Mouse (Mus musculus): Measurements from ENCODE around the gene Iglon5.

The Iglon5 gene

DNA sequence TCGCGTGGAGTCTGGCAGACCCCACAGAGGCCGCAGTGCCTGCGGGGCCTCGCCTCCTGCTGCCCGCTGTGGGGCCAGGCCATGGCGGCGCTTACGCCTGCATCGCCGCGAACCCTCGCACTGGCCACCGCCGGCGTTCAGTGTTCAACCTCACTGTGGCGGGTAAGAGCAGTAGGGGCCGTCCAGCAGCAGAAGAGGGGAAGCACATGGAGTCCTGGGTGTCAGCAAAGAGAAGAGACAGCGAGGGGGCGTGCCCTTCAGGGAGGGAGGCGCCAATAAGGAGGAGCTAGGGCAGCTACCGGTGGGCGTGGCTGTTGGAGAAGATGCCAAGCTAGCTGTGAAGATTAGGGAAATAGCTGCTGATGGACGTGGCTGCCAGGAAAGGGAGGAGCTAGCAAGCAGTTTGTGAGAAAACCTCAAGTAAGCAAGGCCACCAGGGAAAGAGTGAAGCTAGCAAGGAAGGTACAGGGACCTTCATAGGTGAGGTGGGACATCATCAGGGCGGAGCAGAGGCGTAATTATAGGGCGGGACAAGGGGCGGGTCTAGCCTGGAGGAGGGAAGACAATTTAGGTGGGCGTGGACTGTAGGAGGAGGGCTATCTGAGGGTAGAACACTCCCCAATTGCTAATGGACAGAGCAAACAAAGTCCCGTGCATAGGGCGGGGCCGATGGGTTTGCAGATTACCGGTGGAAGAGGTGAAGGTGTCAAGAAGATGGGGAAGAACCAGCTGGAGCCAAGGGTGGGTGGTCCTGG lies 24.4 kb downstream of the Iglon5 start:
- peak; percentile 98 for DNase-seq (ENCODE audit: low read depth)

DNA sequence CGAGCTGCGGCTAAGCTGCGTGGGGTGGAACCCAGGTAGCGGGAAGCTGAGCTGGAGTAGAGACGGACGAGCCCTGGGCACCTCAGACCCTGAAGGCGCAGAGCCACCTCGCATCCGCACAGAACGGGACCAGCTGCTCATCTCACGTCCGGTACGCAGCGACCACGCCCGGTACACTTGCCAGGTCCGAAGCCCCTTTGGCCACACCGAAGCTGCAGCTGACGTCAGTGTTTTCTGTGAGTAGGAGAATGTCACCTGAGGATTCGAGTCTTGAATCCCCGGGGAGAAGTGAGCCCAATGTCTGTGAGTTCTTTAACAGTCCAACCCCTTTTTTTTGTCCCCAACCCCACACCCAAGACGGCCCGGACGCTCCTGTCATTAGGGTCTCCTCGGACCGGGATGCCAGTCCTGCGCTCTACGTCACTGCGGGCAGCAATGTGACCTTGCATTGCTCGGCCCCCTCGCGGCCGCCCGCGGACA lies 25.0 kb downstream of the Iglon5 start:
- DNase-seq (ENCODE audit: low read depth): no peak

DNA sequence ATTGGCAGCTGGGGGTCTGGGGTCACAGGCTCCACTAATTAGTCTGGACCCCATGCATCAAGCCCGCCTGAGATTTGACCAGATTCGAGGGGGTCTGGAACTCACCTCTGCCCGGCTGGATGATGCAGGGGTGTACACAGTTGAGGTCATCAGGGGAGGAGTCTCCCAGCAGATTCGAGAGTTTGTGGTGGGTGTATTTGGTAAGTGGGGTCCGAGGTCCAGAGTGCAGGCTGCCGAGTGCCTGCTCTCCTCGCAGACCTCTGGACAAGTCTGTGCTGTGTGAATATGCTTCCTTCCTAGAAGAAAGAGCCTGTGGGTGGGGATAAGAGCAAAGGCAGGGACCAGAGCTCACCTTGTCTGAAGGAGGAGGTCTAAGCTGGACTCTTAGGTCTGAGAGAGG lies 25.9 kb downstream of the Iglon5 start:
- no peak for DNase-seq (ENCODE audit: low read depth)

DNA sequence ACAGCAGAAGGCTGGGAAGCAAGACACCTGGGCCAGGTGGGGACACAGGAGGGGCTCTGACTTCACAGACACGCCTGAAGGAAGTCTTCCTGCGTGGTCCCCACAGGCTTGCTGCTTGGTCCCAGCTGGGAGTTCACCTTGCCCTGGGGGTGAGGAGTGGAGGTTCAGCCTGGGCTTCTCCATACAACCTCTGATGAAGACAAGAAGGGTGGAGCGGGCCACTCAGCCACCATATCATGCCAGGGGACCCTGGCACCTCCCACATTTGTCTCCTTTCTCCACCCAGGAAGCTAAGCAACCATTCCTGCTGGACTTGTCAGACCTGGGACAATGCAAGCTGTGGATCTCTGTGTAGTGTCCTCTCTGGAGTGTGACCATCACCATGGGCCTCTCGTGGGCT lies 27.0 kb downstream of the Iglon5 start, which contains the start of gene Vsig10l:
Gene Vsig10l (plus strand): TSS at position 301 of the 400 bp plus-strand sequence.
- no peak for DNase-seq (ENCODE audit: low read depth)

DNA sequence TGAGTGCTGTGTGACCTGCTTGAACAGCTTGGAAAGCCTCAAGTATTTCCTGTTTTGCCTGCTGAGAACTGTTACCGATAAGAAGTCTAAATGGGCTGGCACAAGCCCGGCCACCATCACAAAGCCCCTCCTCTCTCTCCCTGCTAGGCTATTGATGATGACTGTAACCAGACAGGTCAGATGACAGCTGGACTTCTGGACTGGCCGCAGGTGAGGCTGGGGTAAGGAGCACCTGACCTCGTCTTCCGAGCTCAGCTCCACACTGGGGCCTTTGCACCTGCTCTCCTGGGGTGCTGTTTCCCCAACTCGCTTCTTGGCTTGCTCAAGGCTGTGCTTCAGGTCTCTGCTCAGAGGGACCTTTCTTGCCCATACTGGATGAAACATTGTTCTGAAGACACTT lies 35.5 kb downstream of the Iglon5 start:
- no peak for DNase-seq (ENCODE audit: low read depth)

DNA sequence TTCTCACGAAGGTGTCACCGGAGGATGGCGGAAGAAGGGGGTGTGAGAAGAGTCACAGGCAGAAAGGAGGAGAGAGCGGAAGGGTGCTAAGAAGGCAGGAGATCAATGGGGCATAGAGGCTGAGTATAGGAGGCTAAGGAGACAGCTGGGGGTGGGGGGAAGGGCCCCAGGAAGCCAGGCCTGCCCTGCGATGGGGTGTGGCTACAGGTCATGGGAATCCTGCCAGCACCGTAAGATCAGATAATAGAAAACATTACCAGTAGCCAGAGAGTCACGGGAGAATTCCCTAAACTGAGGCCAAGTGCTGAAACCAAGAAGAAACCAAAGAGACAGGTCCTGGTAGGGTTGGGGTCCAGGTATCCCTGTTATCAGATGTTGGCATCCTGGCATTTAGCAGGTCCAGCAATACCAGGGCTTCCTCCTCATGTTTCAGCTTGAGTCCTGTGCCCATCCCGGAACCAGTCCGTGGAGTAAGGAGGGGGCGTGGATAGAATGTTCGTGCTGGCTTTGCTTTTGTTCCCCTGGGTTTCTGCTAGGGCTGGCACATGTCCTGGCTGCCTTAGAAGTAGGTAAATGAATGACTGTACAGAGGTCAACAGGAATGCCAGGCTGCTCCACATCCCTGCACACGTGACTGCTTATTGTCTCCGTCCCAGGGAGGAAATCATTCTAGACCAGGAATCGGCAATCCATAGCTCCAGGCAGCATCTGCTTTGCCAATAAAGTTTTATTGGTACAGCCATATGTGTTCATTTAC lies 36.1 kb downstream of the Iglon5 start:
- no peak for DNase-seq (ENCODE audit: low read depth)

DNA sequence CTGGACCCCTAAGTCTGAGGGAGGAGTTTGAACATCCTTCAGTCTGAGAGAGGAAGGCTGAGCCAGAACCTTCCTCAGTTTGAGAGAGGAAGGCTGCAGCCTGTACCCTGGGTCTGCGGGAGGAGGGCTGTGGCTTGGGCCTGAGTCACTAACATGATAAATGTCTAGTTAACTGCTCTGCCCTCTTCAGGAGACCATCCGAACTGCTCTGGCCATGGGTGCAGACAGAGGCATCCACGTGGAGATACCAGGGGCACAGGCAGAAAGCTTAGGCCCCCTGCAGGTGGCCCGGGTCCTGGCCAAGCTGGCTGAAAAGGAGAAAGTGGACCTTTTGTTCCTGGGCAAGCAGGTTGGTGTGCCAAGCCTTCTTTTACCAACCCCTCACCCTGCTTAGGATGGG lies 37.3 kb downstream of the Iglon5 start:
- DNase-seq (ENCODE audit: low read depth): peak; percentile 65

DNA sequence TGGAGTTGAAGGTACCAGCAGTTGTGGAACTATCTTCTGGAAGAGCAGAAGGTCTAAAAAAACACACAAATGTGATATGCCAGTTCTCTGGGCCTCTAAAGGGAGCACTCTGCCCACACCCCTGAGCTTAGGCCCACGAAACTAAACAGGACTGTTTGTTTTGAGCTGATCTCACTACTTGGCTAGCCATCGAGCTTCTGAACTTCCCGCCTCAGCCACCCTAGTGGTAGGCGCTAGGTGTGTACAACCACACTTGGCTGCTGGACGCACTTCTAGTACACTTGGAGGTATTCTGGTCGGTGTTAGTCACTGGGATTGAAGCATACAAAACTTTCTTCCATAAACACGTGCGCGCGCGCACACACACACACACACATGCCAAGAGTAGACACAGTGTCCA lies 38.1 kb downstream of the Iglon5 start:
- DNase-seq (ENCODE audit: low read depth): no peak

DNA sequence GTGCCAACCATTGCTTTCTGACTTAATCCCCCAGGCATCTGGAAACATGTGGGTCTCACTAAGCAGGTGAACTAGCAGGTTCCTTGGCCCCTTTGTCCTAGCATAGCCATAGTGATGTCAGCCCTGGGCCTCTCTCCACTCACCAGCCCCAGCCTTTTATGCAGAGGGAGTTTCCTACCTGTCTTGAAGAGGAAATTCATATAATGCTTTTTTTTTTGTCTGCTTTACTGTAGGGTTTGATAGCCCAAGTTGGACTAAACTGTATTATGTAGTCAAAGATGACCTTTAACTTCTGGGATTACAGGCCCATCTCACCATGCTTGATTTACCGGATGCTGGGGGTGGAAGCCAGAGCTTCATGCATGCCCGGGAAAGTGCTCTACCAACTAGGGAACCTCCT lies 40.1 kb downstream of the Iglon5 start:
- DNase-seq (ENCODE audit: low read depth): no peak

DNA sequence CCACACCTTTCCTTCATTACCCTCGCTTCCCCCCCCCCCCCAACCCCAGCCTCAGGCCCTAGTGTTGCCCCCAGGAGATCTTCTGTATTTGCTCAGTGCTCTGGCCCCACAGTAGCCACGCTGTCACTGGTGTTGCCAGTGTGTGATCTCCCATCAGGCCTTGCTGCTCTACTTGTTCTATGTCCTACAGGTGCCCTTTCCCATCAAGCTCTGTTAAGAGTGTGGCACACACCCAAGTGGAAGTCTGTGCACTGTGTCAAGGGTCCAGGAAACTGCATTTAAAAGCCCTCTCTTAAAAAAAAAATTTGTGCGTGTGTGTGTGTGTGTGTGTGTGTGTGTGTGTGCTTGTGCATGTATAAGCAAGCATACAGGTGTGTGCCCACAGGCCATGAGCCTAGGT lies 41.6 kb downstream of the Iglon5 start:
- DNase-seq (ENCODE audit: low read depth): no peak

DNA sequence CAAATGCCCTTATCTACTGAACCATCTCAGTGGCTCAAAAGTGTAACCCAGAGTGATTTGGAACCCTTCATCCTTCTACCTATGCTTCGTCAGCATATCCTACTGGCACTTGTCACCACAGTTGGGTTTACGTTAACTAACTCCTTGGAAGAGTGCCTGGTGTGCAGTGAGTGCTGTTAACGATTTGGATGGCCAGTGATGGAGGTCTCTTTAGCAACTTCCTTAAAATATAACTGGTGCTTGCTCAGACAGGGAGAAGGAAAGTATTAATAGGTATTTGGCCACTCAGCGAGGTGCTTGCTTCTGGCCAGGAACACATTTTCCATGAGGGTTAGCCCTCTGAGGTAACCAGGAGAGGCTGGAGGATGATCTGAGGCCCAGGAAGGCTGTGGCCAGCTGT lies 42.1 kb downstream of the Iglon5 start:
- no peak for DNase-seq (ENCODE audit: low read depth)

DNA sequence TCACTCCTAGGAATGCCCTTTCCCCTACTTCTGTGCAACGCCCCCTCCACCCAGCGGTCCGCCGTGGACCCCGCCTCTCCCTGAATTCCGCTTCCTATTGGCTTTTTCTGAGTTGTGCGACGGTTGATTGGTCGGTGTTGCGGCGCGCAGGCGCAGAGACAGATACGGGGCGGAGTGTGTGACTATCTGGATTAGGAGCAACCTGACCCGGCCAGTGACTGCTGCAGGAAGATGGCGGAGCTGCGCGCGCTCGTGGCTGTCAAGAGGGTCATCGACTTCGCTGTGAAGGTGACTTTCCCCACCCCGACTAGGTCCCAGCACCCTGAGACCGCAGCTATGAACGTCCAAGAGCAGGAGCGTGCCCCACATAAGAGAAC lies 46.0 kb downstream of the Iglon5 start, which contains the start of the genes Etfb and Gm45233:
Gene Etfb (plus strand): TSS at position 167 of the 377 bp plus-strand sequence.
Gene Gm45233 (plus strand): TSS at position 212 of the 377 bp plus-strand sequence.
- peak; percentile 96 for DNase-seq (ENCODE audit: low read depth)

DNA sequence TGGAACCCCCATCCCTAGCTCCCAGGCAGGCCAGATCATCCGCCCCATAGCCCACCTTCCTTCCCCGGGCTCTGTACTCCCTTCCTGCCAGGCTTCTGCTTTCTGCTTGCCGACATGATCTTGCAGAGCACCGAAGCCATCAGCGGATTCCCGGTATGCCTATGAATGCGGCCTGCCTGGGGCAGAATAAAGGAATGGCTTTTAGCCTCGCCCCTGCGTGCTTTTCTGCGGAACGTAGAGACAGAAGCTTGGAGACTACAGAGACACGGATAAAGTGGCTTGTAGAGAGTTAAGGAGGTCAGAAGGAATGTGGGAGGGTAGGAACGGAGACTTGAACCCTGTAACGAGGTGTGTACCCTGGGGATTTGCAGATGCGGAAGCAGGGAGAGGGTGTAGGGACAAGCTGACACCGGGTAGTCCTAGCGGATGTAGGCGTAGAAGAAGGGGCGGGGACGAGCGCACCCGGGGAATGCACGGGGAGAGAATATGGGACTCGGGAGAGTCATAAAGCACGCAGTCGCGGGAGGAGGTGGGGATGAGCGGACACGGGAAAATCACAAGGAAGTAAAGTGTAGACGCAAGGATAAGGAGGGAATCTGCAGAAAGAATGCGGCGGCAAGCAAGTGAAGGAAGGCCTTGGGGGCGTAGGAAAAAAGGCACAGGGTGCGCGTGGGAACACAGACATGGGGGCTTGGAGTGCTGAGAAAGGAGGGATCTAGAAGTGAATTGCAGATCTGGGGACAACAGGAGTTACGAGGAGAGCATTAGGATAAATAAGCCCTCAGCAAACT lies 46.6 kb downstream of the Iglon5 start:
- DNase-seq (ENCODE audit: low read depth): peak; percentile 89

DNA sequence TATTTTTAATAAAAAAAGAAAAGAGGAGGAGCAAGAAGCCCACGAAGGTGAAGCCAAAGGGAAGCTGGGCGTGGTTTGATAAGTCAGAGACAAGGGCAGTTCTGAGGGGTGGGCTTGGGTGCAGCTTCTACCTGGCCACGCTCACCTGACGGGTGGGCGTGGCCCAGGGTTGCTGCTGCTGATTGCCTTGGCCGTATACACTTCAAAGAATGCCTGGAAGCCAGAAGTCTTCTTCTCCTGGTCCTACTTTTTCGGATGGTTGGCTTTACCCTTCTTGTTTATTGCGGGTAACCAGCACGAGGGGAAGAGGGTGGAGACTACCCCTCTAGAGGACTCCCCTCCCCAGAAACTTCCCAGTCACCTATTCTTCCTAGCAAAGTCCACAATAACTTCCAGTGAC lies 47.2 kb downstream of the Iglon5 start:
- no peak for DNase-seq (ENCODE audit: low read depth)

DNA sequence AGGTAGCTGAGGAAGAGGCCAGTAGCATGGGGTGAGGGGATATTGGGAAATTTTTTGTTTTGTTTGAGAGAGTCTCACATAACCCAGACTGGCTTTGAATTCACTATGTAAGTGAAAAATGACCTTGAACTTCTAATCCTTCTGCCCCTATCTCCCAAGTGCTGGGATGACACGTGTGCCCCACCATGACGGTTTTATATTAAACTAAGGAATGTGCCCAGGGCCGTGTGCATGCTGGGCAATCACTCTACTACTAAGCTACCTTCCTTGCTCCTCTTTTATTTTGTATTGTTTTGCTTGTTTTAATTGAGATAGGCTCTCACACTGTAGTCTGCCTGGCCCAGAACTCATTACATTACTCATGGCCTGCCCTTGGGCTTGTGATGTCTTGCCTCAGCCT lies 48.8 kb downstream of the Iglon5 start:
- no peak for DNase-seq (ENCODE audit: low read depth)

DNA sequence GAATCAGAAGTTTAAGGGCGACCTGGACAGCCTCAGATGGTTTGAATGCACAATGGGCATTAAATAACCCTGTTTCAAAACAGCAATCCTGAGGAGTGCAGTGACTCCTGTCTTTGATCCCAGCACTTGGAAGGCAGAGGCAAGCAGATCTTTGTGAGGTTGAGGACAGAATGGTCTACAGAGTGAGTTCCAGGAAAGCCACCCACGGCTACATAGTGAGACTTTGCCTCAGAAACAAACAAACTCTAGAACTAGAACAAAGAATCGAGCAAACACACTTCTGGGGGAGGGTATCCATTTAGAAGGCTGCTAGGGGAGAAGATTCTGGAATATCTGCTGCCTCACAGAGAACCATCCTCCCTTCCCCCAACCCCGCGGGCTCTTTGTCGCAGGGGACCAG lies 49.4 kb downstream of the Iglon5 start, which contains the start of gene Cldnd2:
Gene Cldnd2 (plus strand): TSS at position 301 of the 400 bp plus-strand sequence.
- no peak for DNase-seq (ENCODE audit: low read depth)

DNA sequence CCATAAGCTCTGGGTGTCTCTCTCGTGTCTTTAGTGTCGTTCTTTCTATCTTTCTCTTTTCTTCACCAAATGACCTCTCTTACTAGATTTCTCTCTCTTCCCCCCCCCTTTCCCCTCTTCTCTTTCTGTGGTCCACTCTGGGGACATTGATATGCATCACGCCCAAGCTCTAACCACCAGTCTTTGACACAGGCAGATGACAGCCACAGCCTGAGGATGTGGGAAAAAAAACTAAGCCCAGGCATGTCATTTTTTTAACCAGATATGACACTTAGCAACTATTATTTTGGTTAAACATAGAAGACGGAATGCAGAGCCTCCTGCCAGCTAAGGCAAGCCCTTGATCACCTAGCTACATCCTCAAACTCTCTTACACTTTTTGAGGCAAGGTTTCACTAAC lies 51.3 kb downstream of the Iglon5 start:
- peak; percentile 75 for DNase-seq (ENCODE audit: low read depth)

DNA sequence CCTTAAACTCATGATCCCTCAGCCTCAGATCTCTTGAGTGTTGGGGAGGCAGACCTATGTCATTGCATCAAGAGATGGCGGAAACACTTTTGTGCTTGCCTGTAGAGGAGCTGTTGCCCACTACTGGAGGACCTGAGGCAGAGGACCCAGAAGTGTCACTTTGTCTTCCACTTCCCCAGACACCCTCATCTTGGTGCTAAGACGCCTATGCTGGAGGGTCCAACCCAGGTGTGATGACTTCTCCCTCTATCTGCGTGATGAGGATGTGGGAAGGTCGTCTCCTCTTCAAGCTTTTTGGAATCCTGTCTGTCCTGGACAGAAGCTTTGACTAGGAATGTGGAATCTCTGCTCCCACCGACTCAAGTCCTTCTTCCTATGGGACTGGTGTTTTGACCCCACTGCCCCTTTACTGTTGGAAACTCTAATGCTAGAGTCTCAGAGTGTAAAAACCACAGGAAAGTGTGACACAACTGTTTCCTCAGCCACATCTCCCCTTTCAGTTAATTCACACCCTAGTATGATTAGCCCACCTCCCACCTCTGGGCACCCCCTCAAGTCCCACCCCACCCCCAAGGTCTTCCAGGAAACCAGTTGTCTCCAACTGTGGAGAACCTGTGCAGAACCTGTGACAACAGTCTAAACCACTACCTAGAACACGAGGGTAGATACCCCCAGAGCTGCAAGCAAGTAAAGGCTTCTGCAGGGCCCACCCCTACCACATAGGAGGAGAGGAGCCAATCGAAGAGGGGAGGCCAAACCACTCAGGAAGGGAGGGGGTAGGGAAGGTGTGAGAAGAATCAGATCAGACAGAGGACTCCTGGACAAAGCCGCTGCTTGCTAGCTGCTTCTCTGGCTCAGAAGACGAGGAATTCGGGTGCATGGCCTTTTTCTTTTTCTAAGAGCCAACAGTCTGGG lies 53.3 kb downstream of the Iglon5 start, which contains the start of gene Nkg7:
Gene Nkg7 (plus strand): TSS at position 733 of the 915 bp plus-strand sequence.
- DNase-seq (ENCODE audit: low read depth): peak; percentile 62

DNA sequence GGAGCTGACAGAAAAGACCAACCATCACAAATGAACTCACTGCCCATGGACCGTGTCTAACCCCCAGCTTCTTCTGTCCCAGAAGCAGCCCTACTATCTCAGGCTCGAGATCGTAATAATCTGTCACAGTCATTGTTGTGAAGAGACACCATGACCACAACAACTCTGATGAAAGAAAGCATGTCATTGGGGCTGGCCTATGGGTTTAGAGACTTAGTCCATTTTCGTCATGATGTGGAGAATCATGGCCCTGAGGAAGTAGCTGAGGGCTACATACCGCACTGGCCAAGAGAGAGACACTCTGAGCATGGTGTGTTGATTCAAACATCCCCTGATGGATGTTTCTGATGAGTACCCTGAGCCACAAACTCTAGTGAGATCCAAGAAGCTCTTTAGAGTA lies 55.2 kb downstream of the Iglon5 start:
- no peak for DNase-seq (ENCODE audit: low read depth)

DNA sequence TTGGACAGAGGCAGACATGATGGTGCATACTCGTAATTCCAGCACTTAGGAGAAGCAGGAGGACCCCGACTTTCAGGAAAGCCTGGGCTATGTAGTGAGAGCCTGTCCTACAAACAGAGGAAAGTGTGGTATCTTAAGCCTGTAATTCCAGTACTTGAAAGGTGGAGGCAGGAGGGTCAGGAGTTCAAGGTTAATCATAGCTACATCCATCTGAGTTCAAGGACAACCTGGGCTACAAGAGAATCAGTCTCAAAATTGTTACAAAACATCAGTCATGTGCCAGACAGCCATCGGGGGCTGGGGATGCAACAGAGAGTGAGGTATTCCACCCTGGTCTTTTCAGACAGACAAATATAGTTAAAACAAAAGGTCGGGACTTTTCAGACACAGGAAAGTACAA lies 57.0 kb downstream of the Iglon5 start:
- DNase-seq (ENCODE audit: low read depth): no peak

DNA sequence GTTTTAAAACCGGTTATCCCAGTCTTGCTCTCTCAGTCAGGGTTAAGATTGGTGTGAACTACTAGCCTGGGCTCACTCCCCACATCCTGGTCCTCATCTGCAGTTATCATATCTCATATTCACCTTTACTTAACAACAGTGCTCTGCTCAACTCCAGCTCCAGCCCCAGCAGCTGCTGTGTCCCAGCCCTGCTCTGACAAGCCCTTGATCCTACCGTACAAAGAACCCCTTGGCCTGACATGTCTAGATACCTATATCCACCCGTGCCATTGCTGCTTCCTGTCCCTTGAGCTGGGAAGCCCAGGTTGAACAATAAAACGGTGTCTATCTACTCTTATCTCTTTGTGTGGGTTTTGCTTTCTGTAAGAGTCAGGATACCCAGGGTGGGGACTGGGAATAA lies 60.4 kb downstream of the Iglon5 start:
- no peak for DNase-seq (ENCODE audit: low read depth)
